Mouse (Mus musculus) heart, embryonic 12.5 days (tissue): ENCODE measurements at regions not wholly inside any gene's neighbourhood (a gene's known extent, or its start where the extent isn't known, plus 50 kb on each side); places are given as distances from the start of the nearest gene placed in this dataset.

Source experiments
- ATAC-seq: fragments of 200-750 bp; cut with Nextera tagmentation; 2 replicates; pipeline ENCODE4 v1.8.0; 2017; ENCODE audit warnings: moderate TSS enrichment, moderate library complexity; ENCODE audit not compliant: insufficient number of reproducible peaks, low FRiP score
- H3K27ac ChIP-seq: fragments of 300-500 bp; sonication (generic); 2 replicates; pipeline ENCODE4 v1.5.1; 2016; ENCODE audit warnings: mild to moderate bottlenecking, moderate library complexity; ENCODE audit not compliant: poor library complexity, severe bottlenecking
- H3K27me3 ChIP-seq: fragments of 300-500 bp; sonication (generic); replicated peaks from 2 replicates; pipeline ENCODE4 v1.6.1; 2016; ENCODE audit warnings: mild to moderate bottlenecking, moderate library complexity
- H3K36me3 ChIP-seq: fragments of 300-500 bp; sonication (generic); 2 replicates; pipeline ENCODE4 v1.6.1; 2016; ENCODE audit warnings: mild to moderate bottlenecking, moderate library complexity
- H3K4me1 ChIP-seq: fragments of 300-500 bp; sonication (generic); replicated peaks from 2 replicates; pipeline ENCODE4 v1.6.1; 2016; ENCODE audit warnings: mild to moderate bottlenecking
- H3K4me2 ChIP-seq: fragments of 300-500 bp; sonication (generic); 2 replicates; pipeline ENCODE4 v1.6.1; 2016; ENCODE audit warnings: mild to moderate bottlenecking, moderate library complexity
- H3K4me3 ChIP-seq: fragments of 300-500 bp; sonication (generic); 2 replicates; pipeline ENCODE4 v1.5.1; 2016; ENCODE audit warnings: mild to moderate bottlenecking
- H3K9ac ChIP-seq: fragments of 300-500 bp; sonication (generic); 2 replicates; pipeline ENCODE4 v1.6.1; 2016; ENCODE audit warnings: mild to moderate bottlenecking, moderate library complexity
- H3K9me3 ChIP-seq: fragments of 300-500 bp; sonication (generic); replicated peaks from 2 replicates; pipeline ENCODE4 v1.6.1; 2016; ENCODE audit warnings: mild to moderate bottlenecking, moderate library complexity
- WGBS: fragments of 180-500 bp; shearing (Covaris S2); methylation state at CpG from one replicate; pipeline ENCODE4 v1.1.7; 2016; 5-methylcytosine and 5-hydroxymethylcytosine counted together

- Histone ChIP-seq H3K9me3 (no peaks in the 10 kb centered on the region), H3K27me3 (no peaks in the 10 kb centered on the region), H3K36me3 (no peaks in the 10 kb centered on the region), H3K4me2 (no peak overlapping the region), H3K4me1 (no peaks in the 10 kb centered on the region), H3K9ac (no peak overlapping the region), H3K27ac (no peak overlapping the region), H3K4me3 (no peak overlapping the region)
- ATAC-seq = no peak
These were observed 379.1 kb upstream of the Cobl start for GRCm38 (mm10) chr11:12843631-12844423.

- Histone ChIP-seq H3K4me2 (no peak overlapping the region), H3K9me3 (no peaks in the 10 kb centered on the region), H3K36me3 (no peaks in the 10 kb centered on the region), H3K9ac (no peak overlapping the region), H3K4me3 (no peak overlapping the region), H3K27ac (no peak overlapping the region), H3K4me1 (no peaks in the 10 kb centered on the region), H3K27me3 (no peaks in the 10 kb centered on the region)
- ATAC-seq = no peak
- 87% methylated on average over 2 of the region's 2 CpGs for WGBS
These were observed 376.6 kb upstream of the Cobl start for GRCm38 (mm10) chr11:12841393-12841792.

GRCm38 (mm10) chr11:12837920-12838319 is 373.2 kb upstream of the Cobl start:
- WGBS = 56% methylated on average over 2 of the region's 2 CpGs
- H3K36me3 ChIP-seq = no peaks in the 10 kb centered on the region

GRCm38 (mm10) chr11:12837387-12837786 is 372.6 kb upstream of the Cobl start:
- no peaks in the 10 kb centered on the region for H3K27me3 ChIP-seq
- no peaks in the 10 kb centered on the region for H3K36me3 ChIP-seq
- H3K27ac ChIP-seq = no peak overlapping the region
- no peak overlapping the region for H3K9ac ChIP-seq
- WGBS = 17% methylated on average over 2 of the region's 2 CpGs
- H3K4me2 ChIP-seq = no peak overlapping the region
- no peaks in the 10 kb centered on the region for H3K9me3 ChIP-seq
- no peak for ATAC-seq
- H3K4me3 ChIP-seq = no peak overlapping the region
- H3K4me1 ChIP-seq = no peaks in the 10 kb centered on the region

More at GRCm38 (mm10) chr11:12837920-12838319, 373.2 kb upstream of the Cobl start:
- Histone ChIP-seq H3K9ac (no peak overlapping the region), H3K27me3 (no peaks in the 10 kb centered on the region), H3K9me3 (no peaks in the 10 kb centered on the region), H3K4me2 (no peak overlapping the region), H3K4me3 (no peak overlapping the region), H3K27ac (no peak overlapping the region), H3K4me1 (no peaks in the 10 kb centered on the region)
- no peak for ATAC-seq

GRCm38 (mm10) chr11:12836387-12836786 is 371.6 kb upstream of the Cobl start:
- no peak overlapping the region for H3K27ac ChIP-seq
- no peak overlapping the region for H3K4me2 ChIP-seq
- H3K4me1 ChIP-seq = no peaks in the 10 kb centered on the region
- ATAC-seq = no peak
- no peak overlapping the region for H3K9ac ChIP-seq
- no peaks in the 10 kb centered on the region for H3K36me3 ChIP-seq
- no peaks in the 10 kb centered on the region for H3K9me3 ChIP-seq
- no peak overlapping the region for H3K4me3 ChIP-seq
- H3K27me3 ChIP-seq = no peaks in the 10 kb centered on the region

GRCm38 (mm10) chr11:12812021-12812420 is 347.3 kb upstream of the Cobl start:
- H3K4me2 ChIP-seq = no peak overlapping the region
- H3K36me3 ChIP-seq = no peaks in the 10 kb centered on the region
- no peak overlapping the region for H3K27ac ChIP-seq
- H3K27me3 ChIP-seq = no peaks in the 10 kb centered on the region
- no peak overlapping the region for H3K4me3 ChIP-seq
- ATAC-seq = no peak
- no peak overlapping the region for H3K9ac ChIP-seq
- H3K4me1 ChIP-seq = no peaks in the 10 kb centered on the region
- no peaks in the 10 kb centered on the region for H3K9me3 ChIP-seq

- Histone ChIP-seq H3K9ac (no peak overlapping the region), H3K27ac (no peak overlapping the region), H3K9me3 (no peaks in the 10 kb centered on the region), H3K4me2 (peak overlapping the region; percentile 42), H3K27me3 (no peaks in the 10 kb centered on the region), H3K36me3 (no peaks in the 10 kb centered on the region), H3K4me3 (no peak overlapping the region), H3K4me1 (no peaks in the 10 kb centered on the region)
- ATAC-seq = 0 out of 2 replicates have a peak, but pooled peaks have one; percentile 22
- WGBS = 44% methylated on average over 11 of the region's 11 CpGs
These were observed 346.5 kb upstream of the Cobl start for GRCm38 (mm10) chr11:12810949-12811881.
